Mouse (Mus musculus) cerebellum, postnatal 4 days (tissue): ENCODE measurements around the gene Dnajc28.
A peak's percentile ranks its signal among the peaks of the same experiment; 100 is the strongest.
"Not testable (repeated sequence)": the region's sequence is repeated elsewhere in the genome, so short reads cannot be mapped to it uniquely, and the experiment has no call there.

ENCODE experiments used
- DNase-seq, 2 experiments: peaks; one replicate each; pipeline ENCODE4 v3.0.0; 2022; ENCODE audit warnings: low spot score in 2 of 2, mixed read lengths in 1 of 2

Gene Dnajc28

GRCm38 (mm10) chr16:91618511-91619501 is at the start of gene Dnajc28:
Gene Dnajc28 (minus strand): TSS chr16:91619026.
- peak; percentile 33 to 73 for DNase-seq

- DNase-seq: no peak
These were observed 45.0 kb upstream of the Dnajc28 start for GRCm38 (mm10) chr16:91663795-91664194.

- no peak for DNase-seq
These were observed 43.5 kb upstream of the Dnajc28 start for GRCm38 (mm10) chr16:91662336-91662735.

- no peak for DNase-seq
These were observed 42.6 kb upstream of the Dnajc28 start for GRCm38 (mm10) chr16:91661397-91661796.

GRCm38 (mm10) chr16:91659798-91660197 is 41.0 kb upstream of the Dnajc28 start:
- no peak for DNase-seq

GRCm38 (mm10) chr16:91658471-91658870 is 39.6 kb upstream of the Dnajc28 start:
- no peak for DNase-seq

- no peak for DNase-seq
These were observed 38.5 kb upstream of the Dnajc28 start for GRCm38 (mm10) chr16:91657285-91657684.

- no peak for DNase-seq
These were observed 36.5 kb upstream of the Dnajc28 start for GRCm38 (mm10) chr16:91655285-91655684.

GRCm38 (mm10) chr16:91652191-91652590 is 33.4 kb upstream of the Dnajc28 start:
- no peak for DNase-seq

- DNase-seq: no peak
These were observed 31.0 kb upstream of the Dnajc28 start for GRCm38 (mm10) chr16:91649781-91650180.

GRCm38 (mm10) chr16:91649246-91649645 is 30.4 kb upstream of the Dnajc28 start:
- no peak for DNase-seq

- DNase-seq: peak; percentile 62 to 79
These were observed 29.4 kb upstream of the Dnajc28 start for GRCm38 (mm10) chr16:91648220-91648550.

- peak; percentile 84 to 93 for DNase-seq
These were observed 28.8 kb upstream of the Dnajc28 start, which contains the start of gene Son for GRCm38 (mm10) chr16:91647461-91648219. Gene Son (plus strand): TSS chr16:91647506.

- peak; percentile 90 to 91 for DNase-seq
These were observed 28.0 kb upstream of the Dnajc28 start, which contains the start of gene Gart for GRCm38 (mm10) chr16:91646681-91647419. Gene Gart (minus strand): TSS chr16:91646952.

- DNase-seq: no peak
These were observed 27.3 kb upstream of the Dnajc28 start for GRCm38 (mm10) chr16:91645995-91646602.

GRCm38 (mm10) chr16:91645420-91645819 is 26.6 kb upstream of the Dnajc28 start:
- not testable (repeated sequence) for DNase-seq

GRCm38 (mm10) chr16:91644901-91645300 is 26.1 kb upstream of the Dnajc28 start:
- no peak for DNase-seq

GRCm38 (mm10) chr16:91640171-91640570 is 21.3 kb upstream of the Dnajc28 start:
- DNase-seq: no peak

- DNase-seq: no peak
These were observed 20.8 kb upstream of the Dnajc28 start for GRCm38 (mm10) chr16:91639636-91640035.

- DNase-seq: no peak
These were observed 20.3 kb upstream of the Dnajc28 start for GRCm38 (mm10) chr16:91639161-91639560.

GRCm38 (mm10) chr16:91633641-91634040 is 14.8 kb upstream of the Dnajc28 start:
- no peak for DNase-seq
